Mouse (Mus musculus) myocyte (in vitro differentiated cells): ENCODE data around the gene Prkn.

Experiments
- CEBPB ChIP-seq: IDR thresholded peaks from 2 replicates; pipeline ENCODE4 v1.6.1; 2011; ENCODE audit warnings: mild to moderate bottlenecking, moderate library complexity; ENCODE audit not compliant: poor library complexity, insufficient read depth, severe bottlenecking
- E2F4 ChIP-seq: IDR thresholded peaks from one replicate; pipeline ENCODE4 v1.6.1; 2011; ENCODE audit warnings: mild to moderate bottlenecking, control low read depth, moderate library complexity; ENCODE audit not compliant: insufficient read depth
- MAX ChIP-seq: IDR thresholded peaks from one replicate; pipeline ENCODE4 v1.6.1; 2011; ENCODE audit warnings: low read depth, mild to moderate bottlenecking, control low read depth
- MYOD1 ChIP-seq, 3 experiments: IDR thresholded peaks; one replicate each; pipeline ENCODE4 v1.6.1; 2011; ENCODE audit warnings: control low read depth in 2 of 3, low read depth in 2 of 3, mild to moderate bottlenecking in 2 of 3, moderate library complexity in 1 of 3; ENCODE audit not compliant: insufficient read length in 2 of 3, control insufficient read depth in 1 of 3
- MYOG ChIP-seq, 3 experiments: IDR thresholded peaks; one replicate each; pipeline ENCODE4 v1.6.1; 2011; ENCODE audit warnings: control low read depth in 2 of 3, low read depth in 2 of 3, mild to moderate bottlenecking in 2 of 3; ENCODE audit not compliant: insufficient read length in 2 of 3, control insufficient read depth in 1 of 3, insufficient read depth in 1 of 3
- POLR2A ChIP-seq: IDR thresholded peaks from one replicate; pipeline ENCODE4 v1.6.1; 2011; ENCODE audit warnings: low read depth, mild to moderate bottlenecking, control low read depth, moderate library complexity; ENCODE audit not compliant: insufficient read length
- POLR2AphosphoS2 ChIP-seq: IDR thresholded peaks from one replicate; pipeline ENCODE4 v1.6.1; 2011; ENCODE audit warnings: low read depth, control low read depth; ENCODE audit not compliant: insufficient read length
- REST ChIP-seq: IDR thresholded peaks from one replicate; pipeline ENCODE4 v1.6.1; 2011; ENCODE audit warnings: mild to moderate bottlenecking, control low read depth, moderate library complexity; ENCODE audit not compliant: insufficient read depth, insufficient read length
- SRF ChIP-seq: IDR thresholded peaks from one replicate; pipeline ENCODE4 v1.6.1; 2011; ENCODE audit warnings: low read depth; ENCODE audit not compliant: control insufficient read depth, insufficient read length
- TCF12 ChIP-seq: IDR thresholded peaks from one replicate; pipeline ENCODE4 v1.6.1; 2011; ENCODE audit warnings: mild to moderate bottlenecking, control low read depth; ENCODE audit not compliant: poor library complexity, insufficient read depth, severe bottlenecking
- TCF3 ChIP-seq: IDR thresholded peaks from one replicate; pipeline ENCODE4 v1.6.1; 2011; ENCODE audit warnings: low read depth, control low read depth; ENCODE audit not compliant: insufficient read length
- USF1 ChIP-seq: IDR thresholded peaks from one replicate; pipeline ENCODE4 v1.6.1; 2011; ENCODE audit warnings: low read depth, mild to moderate bottlenecking, control low read depth, moderate library complexity

DNA sequence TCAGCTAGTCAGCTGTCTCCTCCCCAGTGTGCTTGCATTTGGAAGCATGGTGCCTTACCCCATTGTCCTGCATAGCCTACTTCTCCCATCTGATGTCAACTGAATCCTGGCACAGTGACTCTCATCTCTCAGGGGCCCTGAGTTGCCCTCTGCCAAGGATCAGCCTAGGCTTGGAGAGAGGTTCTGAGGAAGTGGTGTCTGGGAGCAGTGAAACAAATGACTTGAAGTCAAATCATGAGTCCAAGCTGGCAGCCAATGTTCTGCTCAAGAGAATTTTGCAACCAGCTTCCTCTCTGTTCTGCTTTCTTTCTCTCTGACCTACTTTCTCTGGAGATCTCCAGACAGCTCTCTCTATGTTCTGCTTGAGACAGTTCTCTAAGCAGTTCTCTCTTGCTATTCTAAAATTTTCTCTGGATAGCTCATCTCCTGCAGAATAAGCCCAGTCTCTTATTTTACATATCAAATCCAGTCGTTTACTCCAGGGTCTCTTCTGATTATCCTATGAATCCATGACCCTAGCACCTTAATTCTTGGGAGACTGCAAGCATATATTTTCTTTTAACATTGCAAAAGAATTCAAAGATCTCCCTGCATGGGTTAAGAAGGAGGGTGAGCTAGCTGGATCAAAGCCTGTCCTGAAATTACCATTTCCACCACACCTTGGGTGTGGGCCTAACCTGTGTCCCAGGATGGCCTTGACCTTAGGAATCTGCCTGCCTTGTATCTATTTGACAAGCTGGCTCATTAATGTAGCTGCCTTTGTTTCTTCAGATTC, 512.8 kb downstream of the Prkn start:
- TF ChIP-seq POLR2A (no peak), MYOD1 (IDR thresholded peaks at IDR 0.05; ENCODE audit: control insufficient read depth in 1 of 3, insufficient read length in 2 of 3, low read depth in 2 of 3) (no peak), USF1 (no peak), POLR2AphosphoS2 (no peak), E2F4 (no peak), SRF (no peak), MYOG (IDR thresholded peaks at IDR 0.05; ENCODE audit: control insufficient read depth in 1 of 3, insufficient read depth in 1 of 3, insufficient read length in 2 of 3, low read depth in 2 of 3) (no peak), TCF12 (no peak), MAX (no peak), CEBPB (no peak), TCF3 (no peak), REST (no peak)
